In genomic region chr4:147959881-147960831, GRCm38 (mm10) we compare ENCODE assay signal across 9 mouse cellular contexts. TPM values are rescaled to one million over a fixed set of nuclear protein-coding genes. Genes with fewer than 3 reads are reported as not detected.
DNase-seq lines count a peak whose midpoint lies in the region; ATAC-seq and TF ChIP-seq lines count a peak whose summit lies in the region.
"Had no signal": no experiment of that assay in that cellular context is flagged by ENCODE, and none has a peak within 500 bp of the region (broad histone marks: within the 10 kb centered on the region; RNA-seq: fewer than 3 reads in every experiment).

No protein-coding gene starts in this region.

- no peaks in the 10 kb centered on the region for H3K27me3 ChIP-seq in cerebellum, adult 2 months (ENCODE audit: control insufficient read depth, insufficient read depth, low read length)
- H3K27me3 ChIP-seq in intestine, postnatal 0 days (replicated peaks; ENCODE audit: control insufficient read depth, insufficient read depth, low read length) = no peaks in the 10 kb centered on the region
- H3K27me3 ChIP-seq in liver, embryonic 15.5 days = no peaks in the 10 kb centered on the region
- H3K27me3 ChIP-seq in neural tube, embryonic 12.5 days (replicated peaks) = peaks cover 4% of the 10 kb centered on the region; the same call in 1 of the 2 replicates

- no peak overlapping the region for H3K4me3 ChIP-seq in cerebellum, adult 2 months (replicated peaks; ENCODE audit: insufficient read depth, low read depth, low read length)
- H3K4me3 ChIP-seq in gastrocnemius, adult 2 months = no peak overlapping the region
- H3K4me3 ChIP-seq in intestine, postnatal 0 days (ENCODE audit: low read depth, low read length) = no peak overlapping the region
- no peak overlapping the region for H3K4me3 ChIP-seq in liver, embryonic 15.5 days (replicated peaks)
- no peak overlapping the region for H3K4me3 ChIP-seq in neural tube, embryonic 12.5 days

- 0 out of 2 replicates have a peak, but pooled peaks have one; percentile 33 for ATAC-seq in intestine, postnatal 0 days
- ATAC-seq in liver, embryonic 15.5 days (ENCODE audit: insufficient read depth) = 0 out of 2 replicates have a peak, but pooled peaks have one; percentile 14
- peak; percentile 83 for ATAC-seq in neural tube, embryonic 12.5 days (ENCODE audit: low FRiP score, low read depth)
- ATAC-seq in erythroid progenitor cell, adult 5-6 weeks (replicated peaks; ENCODE audit: low FRiP score, poor library complexity, severe bottlenecking) = no peak

- no peaks in the 10 kb centered on the region for H3K9me3 ChIP-seq in intestine, postnatal 0 days (ENCODE audit: control insufficient read depth)
- no peaks in the 10 kb centered on the region for H3K9me3 ChIP-seq in liver, embryonic 15.5 days (replicated peaks)
- H3K9me3 ChIP-seq in neural tube, embryonic 12.5 days = no peaks in the 10 kb centered on the region

- no peak overlapping the region for H3K4me2 ChIP-seq in intestine, postnatal 0 days (replicated peaks; ENCODE audit: low read depth)
- H3K4me2 ChIP-seq in liver, embryonic 15.5 days = no peak overlapping the region
- H3K4me2 ChIP-seq in neural tube, embryonic 12.5 days (replicated peaks) = no peak overlapping the region

- no peak overlapping the region for H3K9ac ChIP-seq in intestine, postnatal 0 days (ENCODE audit: low read depth, low read length)
- no peak overlapping the region for H3K9ac ChIP-seq in liver, embryonic 15.5 days
- H3K9ac ChIP-seq in neural tube, embryonic 12.5 days = no peak overlapping the region

- H3K27ac ChIP-seq in cerebellum, adult 2 months (ENCODE audit: insufficient read depth, low read length) = no peak overlapping the region
- no peak overlapping the region for H3K27ac ChIP-seq in gastrocnemius, adult 2 months
- no peak overlapping the region for H3K27ac ChIP-seq in intestine, postnatal 0 days (ENCODE audit: low read depth, low read length)
- no peak overlapping the region for H3K27ac ChIP-seq in liver, embryonic 15.5 days (replicated peaks)
- no peak overlapping the region for H3K27ac ChIP-seq in neural tube, embryonic 12.5 days

- no peak for TF ChIP-seq POLR2A in cerebellum, adult 2 months (IDR thresholded peaks at IDR 0.05; ENCODE audit: borderline replicate concordance, insufficient read depth, low read length)

- intact Hi-C loops in gastrocnemius, adult 2 months (cut with DNase I) = loop anchor here (1.0 kb wide), 1 partner anchor 48 kb away; no protein-coding TSS in a partner anchor

- 43% methylated on average over 6 of the region's 6 CpGs for WGBS in cerebellum, adult 2 months
- WGBS in intestine, postnatal 0 days = 41% methylated on average over 6 of the region's 6 CpGs
- WGBS in liver, embryonic 15.5 days (ENCODE audit: insufficient replicate concordance) = 28% methylated on average over 6 of the region's 6 CpGs
- 46% methylated on average over 6 of the region's 6 CpGs for WGBS in neural tube, embryonic 12.5 days

- DNase-seq in 3T3-L1 (ENCODE audit: low read depth, low spot score) (peak; percentile 94), ES-CJ7 (ENCODE audit: low read depth, low spot score) (peak; percentile 84)
- peak; percentile 30 to 42 for DNase-seq in cerebellum, adult 2 months
- peak; percentile 74 for DNase-seq in gastrocnemius, adult 2 months

- no peaks in the 10 kb centered on the region for H3K4me1 ChIP-seq in cerebellum, adult 2 months (ENCODE audit: control insufficient read depth, insufficient read depth, low read length)
- H3K4me1 ChIP-seq in intestine, postnatal 0 days (replicated peaks; ENCODE audit: control insufficient read depth, insufficient read depth, low read length) = no peaks in the 10 kb centered on the region
- H3K4me1 ChIP-seq in liver, embryonic 15.5 days (replicated peaks) = no peaks in the 10 kb centered on the region
- H3K4me1 ChIP-seq in neural tube, embryonic 12.5 days = no peaks in the 10 kb centered on the region

- H3K36me3 ChIP-seq in intestine, postnatal 0 days (ENCODE audit: control insufficient read depth, insufficient read depth) = no peaks in the 10 kb centered on the region
- H3K36me3 ChIP-seq in liver, embryonic 15.5 days (replicated peaks) = no peaks in the 10 kb centered on the region
- H3K36me3 ChIP-seq in neural tube, embryonic 12.5 days = no peaks in the 10 kb centered on the region

- TF ChIP-seq CTCF in cerebellum, adult 2 months (IDR thresholded peaks at IDR 0.05; ENCODE audit: borderline replicate concordance, insufficient read depth, low read depth, low read length) = peak; percentile 73
- peak; percentile 83 for TF ChIP-seq CTCF in gastrocnemius, adult 2 months (IDR thresholded peaks at IDR 0.05)
- peak; percentile 90 for TF ChIP-seq CTCF in intestine, postnatal 0 days (IDR thresholded peaks at IDR 0.05; ENCODE audit: low read depth)

RNA-seq across cellular contexts. Expression of gene 2510039O18Rik, which starts 19.5 kb away (rescaled TPM):
- 34.1 and 34.5 TPM in 2 replicates for polyA plus RNA-seq in cerebellum, adult 2 months (2012; rRNA removed)
- total RNA-seq in gastrocnemius, adult 2 months (2021) = 10 to 100 TPM; 17.0 to 21.5 TPM
- 25.7 and 26.3 TPM in 2 replicates for polyA plus RNA-seq in intestine, postnatal 0 days (2015; fragmentation: Nextera tagmentation; extraction: Ambion mirVana)
- polyA plus RNA-seq in liver, embryonic 15.5 days (2015; fragmentation: Nextera tagmentation; extraction: Ambion mirVana) = 7.8 and 8.9 TPM in 2 replicates
- polyA plus RNA-seq in neural tube, embryonic 12.5 days (2016; fragmentation: Nextera tagmentation; extraction: Ambion mirVana) = 24.4 and 27.2 TPM in 2 replicates
- total RNA-seq in erythroid progenitor cell, adult 5-6 weeks (2015; ENCODE audit: low replicate concordance) = 19.3 and 20.5 TPM in 2 replicates
- 17.7 and 18.9 TPM in 2 replicates for total RNA-seq in erythroid progenitor cell, adult 5-6 weeks (2017; ENCODE audit: low replicate concordance)

RNA-seq across cellular contexts. Expression of gene Plod1, which starts 23.6 kb away (rescaled TPM):
- polyA plus RNA-seq in cerebellum, adult 2 months (2012; rRNA removed) = 33.0 and 36.0 TPM in 2 replicates
- total RNA-seq in gastrocnemius, adult 2 months (2021) = 10 to 100 TPM; 17.1 to 25.9 TPM
- polyA plus RNA-seq in intestine, postnatal 0 days (2015; fragmentation: Nextera tagmentation; extraction: Ambion mirVana) = 28.0 and 28.8 TPM in 2 replicates
- polyA plus RNA-seq in liver, embryonic 15.5 days (2015; fragmentation: Nextera tagmentation; extraction: Ambion mirVana) = 29.0 and 30.6 TPM in 2 replicates
- polyA plus RNA-seq in neural tube, embryonic 12.5 days (2016; fragmentation: Nextera tagmentation; extraction: Ambion mirVana) = 33.9 and 35.4 TPM in 2 replicates
- 3.6 and 5.9 TPM in 2 replicates for total RNA-seq in erythroid progenitor cell, adult 5-6 weeks (2015; ENCODE audit: low replicate concordance)
- 4.8 and 5.5 TPM in 2 replicates for total RNA-seq in erythroid progenitor cell, adult 5-6 weeks (2017; ENCODE audit: low replicate concordance)

RNA-seq across cellular contexts. Expression of gene Nppb, which starts 25.4 kb away (rescaled TPM):
- polyA plus RNA-seq in cerebellum, adult 2 months (2012; rRNA removed) = 0.15 TPM in 1 of 2 replicates, not detected in the other
- total RNA-seq in gastrocnemius, adult 2 months (2021) = not detected
- not detected in 2 replicates for polyA plus RNA-seq in intestine, postnatal 0 days (2015; fragmentation: Nextera tagmentation; extraction: Ambion mirVana)
- polyA plus RNA-seq in liver, embryonic 15.5 days (2015; fragmentation: Nextera tagmentation; extraction: Ambion mirVana) = not detected in 2 replicates
- 0.45 TPM in 1 of 2 replicates, not detected in the other for polyA plus RNA-seq in neural tube, embryonic 12.5 days (2016; fragmentation: Nextera tagmentation; extraction: Ambion mirVana)
- not detected in 2 replicates for total RNA-seq in erythroid progenitor cell, adult 5-6 weeks (2015; ENCODE audit: low replicate concordance)
- total RNA-seq in erythroid progenitor cell, adult 5-6 weeks (2017; ENCODE audit: low replicate concordance) = not detected in 2 replicates
- total RNA-seq: gastrocnemius, postnatal 36 days had no signal

RNA-seq across cellular contexts. Expression of gene Nppa, which starts 40.4 kb away (rescaled TPM):
- polyA plus RNA-seq in cerebellum, adult 2 months (2012; rRNA removed) = 0.13 TPM in 1 of 2 replicates, not detected in the other
- not detected for total RNA-seq in gastrocnemius, adult 2 months (2021)
- 1.4 TPM in 2 replicates for polyA plus RNA-seq in intestine, postnatal 0 days (2015; fragmentation: Nextera tagmentation; extraction: Ambion mirVana)
- 1.3 and 1.4 TPM in 2 replicates for polyA plus RNA-seq in liver, embryonic 15.5 days (2015; fragmentation: Nextera tagmentation; extraction: Ambion mirVana)
- polyA plus RNA-seq in neural tube, embryonic 12.5 days (2016; fragmentation: Nextera tagmentation; extraction: Ambion mirVana) = 3.1 and 5.0 TPM in 2 replicates
- not detected in 2 replicates for total RNA-seq in erythroid progenitor cell, adult 5-6 weeks (2015; ENCODE audit: low replicate concordance)
- not detected in 2 replicates for total RNA-seq in erythroid progenitor cell, adult 5-6 weeks (2017; ENCODE audit: low replicate concordance)
- total RNA-seq: gastrocnemius, postnatal 36 days had no signal

RNA-seq across cellular contexts. Expression of gene Mfn2, which starts 55.7 kb away (rescaled TPM):
- 112 and 113 TPM in 2 replicates for polyA plus RNA-seq in cerebellum, adult 2 months (2012; rRNA removed)
- 100 to 1,000 TPM; 416 to 452 TPM for total RNA-seq in gastrocnemius, adult 2 months (2021)
- 44.2 and 46.9 TPM in 2 replicates for polyA plus RNA-seq in intestine, postnatal 0 days (2015; fragmentation: Nextera tagmentation; extraction: Ambion mirVana)
- polyA plus RNA-seq in liver, embryonic 15.5 days (2015; fragmentation: Nextera tagmentation; extraction: Ambion mirVana) = 15.5 and 15.6 TPM in 2 replicates
- polyA plus RNA-seq in neural tube, embryonic 12.5 days (2016; fragmentation: Nextera tagmentation; extraction: Ambion mirVana) = 65.1 and 67.1 TPM in 2 replicates
- total RNA-seq in erythroid progenitor cell, adult 5-6 weeks (2015; ENCODE audit: low replicate concordance) = 15.1 and 18.0 TPM in 2 replicates
- total RNA-seq in erythroid progenitor cell, adult 5-6 weeks (2017; ENCODE audit: low replicate concordance) = 6.8 and 17.8 TPM in 2 replicates

Comparison
In these comparisons a context has a peak if more than half of its experiments do, and no peak if none do; other contexts are left out.
1. DNase-seq: peak in every context shown above with its lines; median percentile 94 in 3T3-L1; 84 in ES-CJ7; 74 in gastrocnemius, adult 2 months; 36 in cerebellum, adult 2 months.